Mouse (Mus musculus): Measurements from ENCODE around the gene Plekha4. TPM values are rescaled to one million over a fixed set of nuclear protein-coding genes. Genes with fewer than 3 reads are reported as not detected.

The Plekha4 gene
- polyA plus RNA-seq, 1 experiment from 2014 or later, result 7.3 TPM

GRCm38 (mm10) chr7:45539095-45539494 is 13.0 kb downstream of the Plekha4 start:
- H3K9ac ChIP-seq (ENCODE audit: low read depth, low read length), result no peak overlapping the region

GRCm38 (mm10) chr7:45540213-45540612 is 14.1 kb downstream of the Plekha4 start:
- WGBS, result 74% methylated on average over 2 of the region's 2 CpGs
- Histone ChIP-seq H3K9me3 (ENCODE audit: control insufficient read depth, low read length) (0 out of 2 replicates have a peak, but pooled peaks cover 4% of the 10 kb centered on the region), H3K27me3 (replicated peaks; ENCODE audit: control insufficient read depth, insufficient read depth, low read length) (no peaks in the 10 kb centered on the region), H3K4me3 (ENCODE audit: low read depth, low read length) (no peak overlapping the region), H3K9ac (ENCODE audit: low read depth, low read length) (no peak overlapping the region), H3K4me2 (ENCODE audit: low read depth, low read length) (no peak overlapping the region), H3K36me3 (ENCODE audit: control insufficient read depth, insufficient read depth, low read length) (no peaks in the 10 kb centered on the region), H3K27ac (replicated peaks; ENCODE audit: low read depth, low read length) (no peak overlapping the region), H3K4me1 (ENCODE audit: control insufficient read depth, insufficient read depth, low read length) (peaks cover 4% of the 10 kb centered on the region)
- DNase-seq (ENCODE audit: low spot score) (no peak), ATAC-seq (ENCODE audit: low read depth) (no peak)

More at GRCm38 (mm10) chr7:45539095-45539494, 13.0 kb downstream of the Plekha4 start:
- no peaks in the 10 kb centered on the region for H3K36me3 ChIP-seq (ENCODE audit: control insufficient read depth, insufficient read depth, low read length)
- no peak overlapping the region for H3K27ac ChIP-seq (replicated peaks; ENCODE audit: low read depth, low read length)
- WGBS, result 87% methylated on average over 3 of the region's 3 CpGs
- DNase-seq (ENCODE audit: low spot score) (no peak), ATAC-seq (ENCODE audit: low read depth) (no peak)
- H3K4me3 ChIP-seq (ENCODE audit: low read depth, low read length), result no peak overlapping the region
- H3K4me2 ChIP-seq (ENCODE audit: low read depth, low read length), result no peak overlapping the region
- H3K27me3 ChIP-seq (replicated peaks; ENCODE audit: control insufficient read depth, insufficient read depth, low read length), result no peaks in the 10 kb centered on the region
- H3K4me1 ChIP-seq (ENCODE audit: control insufficient read depth, insufficient read depth, low read length), result peaks cover 4% of the 10 kb centered on the region
- no peaks in the 10 kb centered on the region for H3K9me3 ChIP-seq (ENCODE audit: control insufficient read depth, low read length)

GRCm38 (mm10) chr7:45544525-45544924 is 18.4 kb downstream of the Plekha4 start:
- Histone ChIP-seq H3K4me3 (ENCODE audit: low read depth, low read length) (no peak overlapping the region), H3K27me3 (replicated peaks; ENCODE audit: control insufficient read depth, insufficient read depth, low read length) (no peaks in the 10 kb centered on the region), H3K27ac (replicated peaks; ENCODE audit: low read depth, low read length) (no peak overlapping the region), H3K9me3 (ENCODE audit: control insufficient read depth, low read length) (0 out of 2 replicates have a peak, but pooled peaks cover 4% of the 10 kb centered on the region), H3K36me3 (ENCODE audit: control insufficient read depth, insufficient read depth, low read length) (no peaks in the 10 kb centered on the region), H3K9ac (ENCODE audit: low read depth, low read length) (no peak overlapping the region), H3K4me1 (ENCODE audit: control insufficient read depth, insufficient read depth, low read length) (no peaks in the 10 kb centered on the region), H3K4me2 (ENCODE audit: low read depth, low read length) (no peak overlapping the region)
- ATAC-seq (ENCODE audit: low read depth) (no peak), DNase-seq (ENCODE audit: low spot score) (no peak)
- WGBS, result 83% methylated on average over 1 of the region's 1 CpGs

GRCm38 (mm10) chr7:45549641-45550436 is 23.7 kb downstream of the Plekha4 start:
- 84% methylated on average over 16 of the region's 16 CpGs for WGBS
- Histone ChIP-seq H3K9me3 (ENCODE audit: control insufficient read depth, low read length) (no peaks in the 10 kb centered on the region), H3K4me1 (ENCODE audit: control insufficient read depth, insufficient read depth, low read length) (no peaks in the 10 kb centered on the region), H3K9ac (ENCODE audit: low read depth, low read length) (no peak overlapping the region), H3K27me3 (replicated peaks; ENCODE audit: control insufficient read depth, insufficient read depth, low read length) (no peaks in the 10 kb centered on the region), H3K27ac (replicated peaks; ENCODE audit: low read depth, low read length) (no peak overlapping the region), H3K36me3 (ENCODE audit: control insufficient read depth, insufficient read depth, low read length) (no peaks in the 10 kb centered on the region), H3K4me3 (ENCODE audit: low read depth, low read length) (no peak overlapping the region), H3K4me2 (ENCODE audit: low read depth, low read length) (no peak overlapping the region)
- DNase-seq (ENCODE audit: low spot score), result no peak
- ATAC-seq (ENCODE audit: low read depth), result no peak

GRCm38 (mm10) chr7:45550821-45551511 is 24.8 kb downstream of the Plekha4 start:
- no peak overlapping the region; the same call in 1 of the 2 replicates for H3K27ac ChIP-seq (replicated peaks; ENCODE audit: low read depth, low read length)
- 69% methylated on average over 11 of the region's 11 CpGs for WGBS

GRCm38 (mm10) chr7:45551512-45551883 is 25.4 kb downstream of the Plekha4 start:
- H3K4me3 ChIP-seq (ENCODE audit: low read depth, low read length), result no peak overlapping the region
- no peak overlapping the region for H3K9ac ChIP-seq (ENCODE audit: low read depth, low read length)
- H3K4me1 ChIP-seq (ENCODE audit: control insufficient read depth, insufficient read depth, low read length), result no peaks in the 10 kb centered on the region
- no peaks in the 10 kb centered on the region for H3K27me3 ChIP-seq (replicated peaks; ENCODE audit: control insufficient read depth, insufficient read depth, low read length)
- H3K4me2 ChIP-seq (ENCODE audit: low read depth, low read length), result no peak overlapping the region
- DNase-seq (ENCODE audit: low spot score) (no peak), ATAC-seq (ENCODE audit: low read depth) (no peak)
- no peaks in the 10 kb centered on the region for H3K36me3 ChIP-seq (ENCODE audit: control insufficient read depth, insufficient read depth, low read length)
- H3K9me3 ChIP-seq (ENCODE audit: control insufficient read depth, low read length), result no peaks in the 10 kb centered on the region
- 83% methylated on average over 8 of the region's 8 CpGs for WGBS
- no peak overlapping the region for H3K27ac ChIP-seq (replicated peaks; ENCODE audit: low read depth, low read length)

More at GRCm38 (mm10) chr7:45550821-45551511, 24.8 kb downstream of the Plekha4 start:
- Histone ChIP-seq H3K4me1 (ENCODE audit: control insufficient read depth, insufficient read depth, low read length) (no peaks in the 10 kb centered on the region), H3K4me3 (ENCODE audit: low read depth, low read length) (no peak overlapping the region), H3K9me3 (ENCODE audit: control insufficient read depth, low read length) (no peaks in the 10 kb centered on the region), H3K27me3 (replicated peaks; ENCODE audit: control insufficient read depth, insufficient read depth, low read length) (no peaks in the 10 kb centered on the region), H3K4me2 (ENCODE audit: low read depth, low read length) (no peak overlapping the region), H3K36me3 (ENCODE audit: control insufficient read depth, insufficient read depth, low read length) (no peaks in the 10 kb centered on the region), H3K9ac (ENCODE audit: low read depth, low read length) (no peak overlapping the region)
- DNase-seq (ENCODE audit: low spot score), result no peak
- no peak for ATAC-seq (ENCODE audit: low read depth)

GRCm38 (mm10) chr7:45553519-45553918 is 27.4 kb downstream of the Plekha4 start:
- H3K27me3 ChIP-seq (replicated peaks; ENCODE audit: control insufficient read depth, insufficient read depth, low read length), result no peaks in the 10 kb centered on the region
- no peaks in the 10 kb centered on the region for H3K4me1 ChIP-seq (ENCODE audit: control insufficient read depth, insufficient read depth, low read length)
- H3K4me2 ChIP-seq (ENCODE audit: low read depth, low read length), result no peak overlapping the region
- no peak overlapping the region for H3K4me3 ChIP-seq (ENCODE audit: low read depth, low read length)
- no peaks in the 10 kb centered on the region for H3K36me3 ChIP-seq (ENCODE audit: control insufficient read depth, insufficient read depth, low read length)
- no peaks in the 10 kb centered on the region for H3K9me3 ChIP-seq (ENCODE audit: control insufficient read depth, low read length)
- no peak overlapping the region for H3K9ac ChIP-seq (ENCODE audit: low read depth, low read length)
- WGBS, result 69% methylated on average over 8 of the region's 8 CpGs
- no peak overlapping the region for H3K27ac ChIP-seq (replicated peaks; ENCODE audit: low read depth, low read length)
- DNase-seq (ENCODE audit: low spot score), result no peak
- ATAC-seq (ENCODE audit: low read depth), result no peak

GRCm38 (mm10) chr7:45553990-45554389 is 27.9 kb downstream of the Plekha4 start:
- no peaks in the 10 kb centered on the region for H3K36me3 ChIP-seq (ENCODE audit: control insufficient read depth, insufficient read depth, low read length)
- no peak overlapping the region for H3K4me2 ChIP-seq (ENCODE audit: low read depth, low read length)
- ATAC-seq (ENCODE audit: low read depth) (no peak), DNase-seq (ENCODE audit: low spot score) (no peak)
- H3K9me3 ChIP-seq (ENCODE audit: control insufficient read depth, low read length), result no peaks in the 10 kb centered on the region
- no peak overlapping the region for H3K9ac ChIP-seq (ENCODE audit: low read depth, low read length)
- H3K27me3 ChIP-seq (replicated peaks; ENCODE audit: control insufficient read depth, insufficient read depth, low read length), result no peaks in the 10 kb centered on the region
- no peak overlapping the region for H3K27ac ChIP-seq (replicated peaks; ENCODE audit: low read depth, low read length)
- no peaks in the 10 kb centered on the region for H3K4me1 ChIP-seq (ENCODE audit: control insufficient read depth, insufficient read depth, low read length)
- 90% methylated on average over 2 of the region's 2 CpGs for WGBS
- H3K4me3 ChIP-seq (ENCODE audit: low read depth, low read length), result no peak overlapping the region
